Mouse (Mus musculus) CH12.LX (cell line): Measurements from ENCODE around the gene Rps6ka1. TPM values are rescaled to one million over a fixed set of nuclear protein-coding genes. Genes with fewer than 3 reads are reported as not detected.

Experiments used
- DNase-seq: peaks from one replicate; pipeline ENCODE4 v3.0.0-alpha.2; 2013; ENCODE audit errors: extremely low read depth
- H3K27ac ChIP-seq: 2 replicates; pipeline ENCODE4 v1.5.1; 2012; ENCODE audit warnings: low read depth, mild to moderate bottlenecking, control low read depth, moderate library complexity; ENCODE audit not compliant: insufficient read depth
- H3K27me3 ChIP-seq: replicated peaks from 2 replicates; pipeline ENCODE3; 2012; ENCODE audit warnings: inconsistent platforms
- H3K36me3 ChIP-seq, 2 experiments: replicated peaks in 1 of 2; 2 replicates each; pipeline versions ENCODE3 to v1.6.1; 2012; ENCODE audit warnings: inconsistent platforms in 1 of 2, low read length in 1 of 2, mild to moderate bottlenecking in 1 of 2, mixed read lengths in 1 of 2, moderate library complexity in 1 of 2; ENCODE audit not compliant: control insufficient read depth in 1 of 2, insufficient read depth in 1 of 2
- H3K4me1 ChIP-seq, 2 experiments: 2 replicates each; pipeline ENCODE4 v1.6.1; 2012; ENCODE audit warnings: inconsistent platforms in 1 of 2, moderate library complexity in 1 of 2; ENCODE audit not compliant: insufficient read depth in 2 of 2, control insufficient read depth in 1 of 2
- H3K4me2 ChIP-seq: 2 replicates; pipeline ENCODE4 v1.6.1; 2012; ENCODE audit warnings: low read depth, mild to moderate bottlenecking, control low read depth; ENCODE audit not compliant: poor library complexity, insufficient read depth, severe bottlenecking
- H3K4me3 ChIP-seq, 3 experiments: fragments of 150-350 bp in 1 of 3; sonication (generic) in 1 of 3; replicated peaks in 1 of 3; 2 replicates each; pipeline versions ENCODE3 to v1.5.1; 2011 to 2012; ENCODE audit warnings: low read depth in 2 of 3, low read length in 2 of 3, mild to moderate bottlenecking in 2 of 3, moderate library complexity in 2 of 3, control low read depth in 1 of 3, improper control_type of control experiment in 1 of 3, inconsistent platforms in 1 of 3, mixed read lengths in 1 of 3; ENCODE audit not compliant: poor library complexity in 1 of 3
- H3K79me2 ChIP-seq: replicated peaks from 2 replicates; pipeline ENCODE4 v1.6.1; 2012; ENCODE audit warnings: mild to moderate bottlenecking, moderate library complexity; ENCODE audit not compliant: control insufficient read depth, poor library complexity, insufficient read depth, severe bottlenecking; ENCODE audit errors: extremely low read depth
- H3K9ac ChIP-seq: 2 replicates; pipeline ENCODE4 v1.6.1; 2012; ENCODE audit warnings: low read depth, mild to moderate bottlenecking, control low read depth, moderate library complexity; ENCODE audit not compliant: insufficient read depth
- H3K9me3 ChIP-seq: replicated peaks from 2 replicates; pipeline ENCODE3; 2012; ENCODE audit warnings: low read length, inconsistent platforms, mixed read lengths
- BHLHE40 ChIP-seq: IDR thresholded peaks from 2 replicates; pipeline ENCODE4 v1.6.1; 2011; ENCODE audit warnings: mild to moderate bottlenecking, low read depth, low read length, improper control_type of control experiment
- CHD2 ChIP-seq: IDR thresholded peaks from 2 replicates; pipeline ENCODE4 v1.6.1; 2011; ENCODE audit warnings: low read length, improper control_type of control experiment
- CTCF ChIP-seq, 2 experiments: IDR thresholded peaks in 1 of 2; conservative IDR thresholded peaks in 1 of 2; 2 replicates each; pipeline ENCODE4 v1.5.1; 2011 to 2012; ENCODE audit warnings: low read depth in 2 of 2, low read length in 2 of 2, improper control_type of control experiment in 1 of 2, inconsistent platforms in 1 of 2, mild to moderate bottlenecking in 1 of 2, moderate library complexity in 1 of 2
- ELF1 ChIP-seq: IDR thresholded peaks from 2 replicates; pipeline ENCODE4 v1.6.1; 2014; ENCODE audit warnings: low read depth, mild to moderate bottlenecking, inconsistent platforms, low read length, improper control_type of control experiment
- EP300 ChIP-seq: IDR thresholded peaks from 2 replicates; pipeline ENCODE4 v1.6.1; 2011; ENCODE audit warnings: low read length, improper control_type of control experiment
- ETS1 ChIP-seq: conservative IDR thresholded peaks from 2 replicates; pipeline ENCODE4 v1.6.1; 2012; ENCODE audit warnings: low read depth, mild to moderate bottlenecking, inconsistent platforms, low read length, improper control_type of control experiment, moderate library complexity
- GABPA ChIP-seq: IDR thresholded peaks from 2 replicates; pipeline ENCODE4 v1.6.1; 2012; ENCODE audit warnings: low read depth, low read length, improper control_type of control experiment, inconsistent platforms; ENCODE audit not compliant: insufficient replicate concordance
- HCFC1 ChIP-seq: IDR thresholded peaks from 2 replicates; pipeline ENCODE4 v1.6.1; 2012; ENCODE audit warnings: low read depth, mild to moderate bottlenecking, inconsistent platforms, low read length, improper control_type of control experiment
- IRF4 ChIP-seq: IDR thresholded peaks from 2 replicates; pipeline ENCODE4 v1.6.1; 2014; ENCODE audit warnings: low read depth, mild to moderate bottlenecking, inconsistent platforms, low read length, improper control_type of control experiment
- MAX ChIP-seq: IDR thresholded peaks from 2 replicates; pipeline ENCODE4 v1.6.1; 2011; ENCODE audit warnings: low read length, improper control_type of control experiment
- MAZ ChIP-seq: IDR thresholded peaks from 2 replicates; pipeline ENCODE4 v1.6.1; 2012; ENCODE audit warnings: low read depth, mild to moderate bottlenecking, inconsistent platforms, low read length, improper control_type of control experiment, moderate library complexity
- MEF2A ChIP-seq: IDR thresholded peaks from 2 replicates; pipeline ENCODE4 v1.6.1; 2014; ENCODE audit warnings: low read depth, mild to moderate bottlenecking, inconsistent platforms, low read length, improper control_type of control experiment, borderline replicate concordance
- MXI1 ChIP-seq: IDR thresholded peaks from 2 replicates; pipeline ENCODE4 v1.6.1; 2011; ENCODE audit warnings: mild to moderate bottlenecking, low read depth, low read length, improper control_type of control experiment
- NELFE ChIP-seq: IDR thresholded peaks from 2 replicates; pipeline ENCODE4 v1.6.1; 2011; ENCODE audit warnings: low read depth, low read length, improper control_type of control experiment
- NRF1 ChIP-seq: IDR thresholded peaks from 2 replicates; pipeline ENCODE4 v1.6.1; 2014; ENCODE audit warnings: low read depth, mild to moderate bottlenecking, inconsistent platforms, low read length, improper control_type of control experiment, moderate library complexity
- PAX5 ChIP-seq: IDR thresholded peaks from 2 replicates; pipeline ENCODE4 v1.6.1; 2012; ENCODE audit warnings: low read length, inconsistent platforms, mixed read lengths
- POLR2A ChIP-seq: IDR thresholded peaks from 2 replicates; pipeline ENCODE4 v1.6.1; 2011; ENCODE audit warnings: low read depth, mild to moderate bottlenecking, improper control_type of control experiment, low read length
- RAD21 ChIP-seq: IDR thresholded peaks from 2 replicates; pipeline ENCODE4 v1.6.1; 2011; ENCODE audit warnings: low read depth, mild to moderate bottlenecking, low read length, improper control_type of control experiment, moderate library complexity
- SIN3A ChIP-seq: IDR thresholded peaks from 2 replicates; pipeline ENCODE4 v1.6.1; 2012; ENCODE audit warnings: low read length, improper control_type of control experiment, inconsistent platforms
- SMC3 ChIP-seq: IDR thresholded peaks from 2 replicates; pipeline ENCODE4 v1.6.1; 2011; ENCODE audit warnings: low read depth, low read length, improper control_type of control experiment
- TBP ChIP-seq: conservative IDR thresholded peaks from 2 replicates; pipeline ENCODE4 v1.6.1; 2011; ENCODE audit warnings: low read depth, low read length, improper control_type of control experiment
- TCF12 ChIP-seq: IDR thresholded peaks from 2 replicates; pipeline ENCODE4 v1.6.1; 2014; ENCODE audit warnings: low read depth, mild to moderate bottlenecking, inconsistent platforms, low read length, improper control_type of control experiment
- UBTF ChIP-seq: IDR thresholded peaks from 2 replicates; pipeline ENCODE4 v1.6.1; 2012; ENCODE audit warnings: low read depth, mild to moderate bottlenecking, inconsistent platforms, low read length, improper control_type of control experiment, moderate library complexity
- USF2 ChIP-seq: conservative IDR thresholded peaks from 2 replicates; pipeline ENCODE4 v1.6.1; 2011; ENCODE audit warnings: low read depth, low read length, improper control_type of control experiment
- ZC3H11A ChIP-seq: IDR thresholded peaks from 2 replicates; pipeline ENCODE4 v1.6.1; 2012; ENCODE audit warnings: low read depth, mild to moderate bottlenecking, inconsistent platforms, low read length, improper control_type of control experiment
- ZKSCAN1 ChIP-seq: IDR thresholded peaks from 2 replicates; pipeline ENCODE4 v1.6.1; 2012; ENCODE audit warnings: low read depth, inconsistent platforms, low read length, improper control_type of control experiment, borderline replicate concordance
- ZNF384 ChIP-seq: IDR thresholded peaks from 2 replicates; pipeline ENCODE4 v1.6.1; 2012; ENCODE audit warnings: low read depth, low read length, improper control_type of control experiment, inconsistent platforms
- dilution Hi-C: fragments of 300-500 bp; cut with MboI; formaldehyde crosslinking; loops from 2 replicates; pipeline ENCODE4 v1.14.3; 2020; ENCODE audit warnings: low sequenced_read_pairs; ENCODE audit not compliant: extremely low pct_unique_long_range_greater_than_20kb, extremely low pct_ligation_motif_present
- in situ Hi-C: fragments of 300-500 bp; cut with MboI; formaldehyde crosslinking; loops from 3 replicates; pipeline ENCODE4 v1.14.3; 2019; ENCODE audit warnings: low sequenced_read_pairs, low pct_ligation_motif_present, low pct_unique_long_range_greater_than_20kb, mixed read lengths
- polyA plus RNA-seq: library from polyadenylated mRNA; unstranded; fragments of >175 nt; gene quantifications from 2 replicates; pipeline ENCODE4 v1.2.1, GENCODE M21; 2012; ENCODE audit warnings: low read depth; ENCODE audit not compliant: insufficient read length
- total RNA-seq, 2 experiments: library from RNA; depleted of rRNA; stranded (reverse); fragments of 300-350 nt in 1 of 2; fragments of >200 nt in 1 of 2; gene quantifications; 2 replicates each; pipeline ENCODE4 v1.2.3; 2012 to 2014

The Rps6ka1 gene
- total RNA-seq (2012; rRNA removed) (118 and 130 TPM in 2 replicates), total RNA-seq (2014; rRNA removed) (70.4 and 72.5 TPM in 2 replicates), polyA plus RNA-seq (113 and 123 TPM in 2 replicates)

- H3K9ac ChIP-seq: peak within 1 kb of the TSS; percentile 56
- in situ Hi-C loops: no loop called here
- TF ChIP-seq EP300: no peak
- TF ChIP-seq MAZ: peak; percentile 59; the same call in 1 of the 2 replicates
- TF ChIP-seq MAX: no peak
- TF ChIP-seq TBP: no peak
- TF ChIP-seq ELF1: peak; percentile 55; the same call in 1 of the 2 replicates
- TF ChIP-seq ZC3H11A: no peak
- TF ChIP-seq MXI1: peak; percentile 51
- peak in 1 of 2 experiments; percentile 88; a peak in 2 of 4 replicates for TF ChIP-seq CTCF (conservative IDR thresholded peaks at IDR 0.05 in 1 of 2, IDR thresholded peaks at IDR 0.05 in 1 of 2; ENCODE audit: low read depth in 2 of 2, low read length in 2 of 2)
- TF ChIP-seq CHD2: peak; percentile 52; the same call in 1 of the 2 replicates
- TF ChIP-seq POLR2A: peak; percentile 52; the same call in 1 of the 2 replicates
- 0 out of 2 replicates have a peak, but pooled peaks have one; percentile 18 for TF ChIP-seq HCFC1
- no peak for TF ChIP-seq ETS1
- peak; percentile 40; the same call in 1 of the 2 replicates for TF ChIP-seq NRF1
- no peak; the same call in 1 of the 2 replicates for TF ChIP-seq RAD21
- TF ChIP-seq SIN3A: peak; percentile 77; the same call in 1 of the 2 replicates
- TF ChIP-seq BHLHE40: 0 out of 2 replicates have a peak, but pooled peaks have one; percentile 16
- TF ChIP-seq SMC3: peak; percentile 18; the same call in 1 of the 2 replicates
- peak; percentile 86 for TF ChIP-seq ZNF384
- TF ChIP-seq IRF4: no peak
- 0 out of 2 replicates have a peak, but pooled peaks have one; percentile 16 for TF ChIP-seq NELFE
- H3K4me1 ChIP-seq: peaks cover 11 to 38% of the 10 kb centered on the region in 2 experiments
- peak within 1 kb of the TSS; percentile 73 for H3K4me2 ChIP-seq
- no peaks in the 10 kb centered on the region for H3K9me3 ChIP-seq
- peak; percentile 72 for DNase-seq
- H3K79me2 ChIP-seq: no peaks in the 10 kb centered on the region
- dilution Hi-C loops: no loop called here
- H3K27me3 ChIP-seq: no peaks in the 10 kb centered on the region
- no peak within 1 kb of the TSS for H3K27ac ChIP-seq
- H3K4me3 ChIP-seq: peak within 1 kb of the TSS; percentile 73 to 82 (median 81)
- peaks cover 0 to 11% of the 10 kb centered on the region in 2 experiments for H3K36me3 ChIP-seq
Measured at GRCm38 (mm10) chr4:133887672-133888453, at the start of gene Rps6ka1. TSS of gene Rps6ka1 (minus strand) at chr4:133887797.

- no peak overlapping the region for H3K4me2 ChIP-seq
- dilution Hi-C loops (no loop called here), in situ Hi-C loops (no loop called here)
- H3K27me3 ChIP-seq: no peaks in the 10 kb centered on the region
- no peaks in the 10 kb centered on the region for H3K9me3 ChIP-seq
- no peak overlapping the region for H3K9ac ChIP-seq
- H3K4me3 ChIP-seq: no peak overlapping the region
- peaks cover 2 to 15% of the 10 kb centered on the region in 2 experiments; a peak in 2 of 4 replicates for H3K4me1 ChIP-seq
- H3K79me2 ChIP-seq: no peaks in the 10 kb centered on the region
- no peak for DNase-seq
- no peaks in the 10 kb centered on the region for H3K36me3 ChIP-seq
- TF ChIP-seq MXI1 (no peak), ETS1 (no peak), PAX5 (no peak), TCF12 (no peak), MAZ (no peak), ZC3H11A (no peak), EP300 (no peak), MEF2A (no peak), USF2 (no peak), IRF4 (no peak), MAX (no peak), SIN3A (no peak), UBTF (no peak), ZNF384 (no peak), ZKSCAN1 (no peak), BHLHE40 (no peak), GABPA (no peak), HCFC1 (no peak), RAD21 (no peak), TBP (no peak)
- no peak overlapping the region for H3K27ac ChIP-seq
Measured at GRCm38 (mm10) chr4:133931785-133932184, 44.2 kb upstream of the Rps6ka1 start.
